16 mouse cellular contexts compared by ENCODE assay signal in genomic region chr2:168010893-168011292, GRCm38 (mm10). TPM values are rescaled to one million over a fixed set of nuclear protein-coding genes. Genes with fewer than 3 reads are reported as not detected.
A peak's percentile ranks its signal among the peaks of the same experiment; 100 is the strongest.
DNase-seq lines count a peak whose midpoint lies in the region; ATAC-seq and TF ChIP-seq lines count a peak whose summit lies in the region.
"Had no signal": no experiment of that assay in that cellular context is flagged by ENCODE, and none has a peak within 500 bp of the region (broad histone marks: within the 10 kb centered on the region; RNA-seq: fewer than 3 reads in every experiment).

No protein-coding gene starts in this region.

- H3K4me2 ChIP-seq in hindbrain, embryonic 11.5 days (replicated peaks; ENCODE audit: low read depth, low read length) = no peak overlapping the region
- H3K4me2 ChIP-seq in hindbrain, embryonic 13.5 days = no peak overlapping the region
- H3K4me2 ChIP-seq: heart, embryonic 11.5 days; hindbrain, embryonic 12.5 days had no signal

- H3K79me2 ChIP-seq in C2C12 (ENCODE audit: control insufficient read depth, insufficient read depth) = no peaks in the 10 kb centered on the region
- no peaks in the 10 kb centered on the region; the same call in 1 of the 2 replicates for H3K79me2 ChIP-seq in MEL (ENCODE audit: control insufficient read depth, insufficient read depth, low read length, poor library complexity)

- no peak overlapping the region for H3K9ac ChIP-seq in hindbrain, embryonic 11.5 days (ENCODE audit: low read depth, low read length)
- H3K9ac ChIP-seq in hindbrain, embryonic 13.5 days = no peak overlapping the region
- H3K9ac ChIP-seq in MEL (ENCODE audit: control insufficient read depth, low read depth, low read length, poor library complexity, severe bottlenecking) = no peak overlapping the region
- H3K9ac ChIP-seq: hindbrain, embryonic 12.5 days had no signal

- peak; percentile 45 for DNase-seq in hindbrain, embryonic 11.5 days (ENCODE audit: low spot score)
- no peak for DNase-seq in MEL (ENCODE audit: low read depth, low spot score)
- DNase-seq in limb, embryonic 10.5 days (ENCODE audit: low spot score) = no peak
- no peak for DNase-seq in right cerebral cortex, postnatal 36 days (ENCODE audit: low spot score in 2 of 2)
- no peak for DNase-seq in frontal cortex, postnatal 10 days (ENCODE audit: low spot score in 2 of 2)
- DNase-seq: cerebellum, postnatal 36 days; gastrocnemius, postnatal 14 days; kidney, adult 18-20 months; layer of hippocampus, postnatal 36 days; lung, adult 18-20 months; thymus, postnatal 25 days had no signal

- H3ac ChIP-seq in C2C12 (ENCODE audit: control insufficient read depth, insufficient read length, low read depth) = no peak overlapping the region

- WGBS in hindbrain, embryonic 11.5 days = 43% methylated on average over 9 of the region's 11 CpGs
- 32% methylated on average over 11 of the region's 11 CpGs for WGBS in hindbrain, embryonic 13.5 days
- WGBS in limb, embryonic 10.5 days = 23% methylated on average over 11 of the region's 11 CpGs

- 0 out of 2 replicates have a peak, but pooled peaks cover 2% of the 10 kb centered on the region for H3K4me1 ChIP-seq in hindbrain, embryonic 11.5 days (replicated peaks; ENCODE audit: control insufficient read depth, insufficient read depth, low read length)
- H3K4me1 ChIP-seq in hindbrain, embryonic 13.5 days (replicated peaks) = peaks cover 16% of the 10 kb centered on the region
- 0 out of 4 replicates have a peak, but pooled peaks cover 0 to 2% of the 10 kb centered on the region in 2 experiments for H3K4me1 ChIP-seq in MEL (ENCODE audit: control insufficient read depth in 1 of 2, insufficient read depth in 2 of 2, low read length in 2 of 2)
- peaks cover 39% of the 10 kb centered on the region for H3K4me1 ChIP-seq in limb, embryonic 10.5 days

- H3K36me3 ChIP-seq in hindbrain, embryonic 11.5 days (ENCODE audit: control insufficient read depth, insufficient read depth, low read length) = no peaks in the 10 kb centered on the region
- no peaks in the 10 kb centered on the region for H3K36me3 ChIP-seq in hindbrain, embryonic 13.5 days
- H3K36me3 ChIP-seq in C2C12 (ENCODE audit: control insufficient read depth, insufficient read depth) (no peaks in the 10 kb centered on the region), MEL (ENCODE audit: control insufficient read depth in 1 of 2, insufficient read depth in 2 of 2, low read length in 2 of 2) (no peaks in the 10 kb centered on the region)
- no peaks in the 10 kb centered on the region for H3K36me3 ChIP-seq in limb, embryonic 10.5 days
- H3K36me3 ChIP-seq: hindbrain, embryonic 12.5 days had no signal

- no peak for TF ChIP-seq RAD21 in MEL (IDR thresholded peaks at IDR 0.05; ENCODE audit: low read depth, low read length)

- no peak overlapping the region for H3K4me3 ChIP-seq in hindbrain, embryonic 11.5 days (ENCODE audit: low read depth, low read length)
- no peak overlapping the region for H3K4me3 ChIP-seq in hindbrain, embryonic 13.5 days
- H3K4me3 ChIP-seq in C2C12 (ENCODE audit: insufficient read depth, poor library complexity, severe bottlenecking) (no peak overlapping the region), MEL (ENCODE audit: control insufficient read depth in 1 of 2, insufficient read depth in 1 of 2, low read depth in 2 of 2, low read length in 2 of 2) (no peak overlapping the region)
- peak overlapping the region; percentile 3; the same call in 1 of the 2 replicates for H3K4me3 ChIP-seq in limb, embryonic 10.5 days
- H3K4me3 ChIP-seq: hindbrain, embryonic 12.5 days had no signal

- ATAC-seq in hindbrain, embryonic 11.5 days (ENCODE audit: low FRiP score) = no peak
- no peak for ATAC-seq in hindbrain, embryonic 13.5 days (ENCODE audit: low FRiP score)
- ATAC-seq: forebrain, embryonic 16.5 days had no signal

- H3K27me3 ChIP-seq in hindbrain, embryonic 11.5 days (ENCODE audit: control insufficient read depth, insufficient read depth, low read length) = no peaks in the 10 kb centered on the region
- 0 out of 2 replicates have a peak, but pooled peaks cover 3% of the 10 kb centered on the region for H3K27me3 ChIP-seq in hindbrain, embryonic 13.5 days
- H3K27me3 ChIP-seq in C2C12 (ENCODE audit: control insufficient read depth, insufficient read depth, insufficient read length) = no peaks in the 10 kb centered on the region
- no peaks in the 10 kb centered on the region for H3K27me3 ChIP-seq in MEL (ENCODE audit: control insufficient read depth in 1 of 2, insufficient read depth in 2 of 2, low read length in 2 of 2)
- no peaks in the 10 kb centered on the region for H3K27me3 ChIP-seq in limb, embryonic 10.5 days (ENCODE audit: low read depth, poor library complexity, severe bottlenecking)
- H3K27me3 ChIP-seq: hindbrain, embryonic 12.5 days had no signal

- TF ChIP-seq POLR2A in MEL (IDR thresholded peaks at IDR 0.05; ENCODE audit: control insufficient read depth in 1 of 2, insufficient read depth in 1 of 2, low read depth in 1 of 2, low read length in 2 of 2, poor library complexity in 1 of 2) = no peak

- no peak for TF ChIP-seq EP300 in MEL (IDR thresholded peaks at IDR 0.05; ENCODE audit: low read depth in 1 of 2, low read length in 2 of 2)

- H3K79me3 ChIP-seq in C2C12 (ENCODE audit: low read depth) = no peaks in the 10 kb centered on the region

- no peaks in the 10 kb centered on the region for H3K9me3 ChIP-seq in hindbrain, embryonic 11.5 days (ENCODE audit: control insufficient read depth, low read length)
- H3K9me3 ChIP-seq in hindbrain, embryonic 13.5 days = no peaks in the 10 kb centered on the region
- no peaks in the 10 kb centered on the region for H3K9me3 ChIP-seq in MEL (replicated peaks; ENCODE audit: insufficient read depth, low read length)
- no peaks in the 10 kb centered on the region for H3K9me3 ChIP-seq in limb, embryonic 10.5 days (replicated peaks)
- H3K9me3 ChIP-seq: hindbrain, embryonic 12.5 days had no signal

- TF ChIP-seq CTCF in C2C12 (IDR thresholded peaks at IDR 0.05; ENCODE audit: control insufficient read depth, insufficient read depth, insufficient read length) (no peak), MEL (IDR thresholded peaks at IDR 0.05 in 2 of 3, conservative IDR thresholded peaks at IDR 0.05 in 1 of 3; ENCODE audit: control insufficient read depth in 1 of 3, insufficient read depth in 1 of 3, low read depth in 2 of 3, low read length in 3 of 3, poor library complexity in 1 of 3, severe bottlenecking in 1 of 3) (no peak)

- H3K27ac ChIP-seq in hindbrain, embryonic 11.5 days (ENCODE audit: low read depth, low read length) = no peak overlapping the region
- H3K27ac ChIP-seq in hindbrain, embryonic 13.5 days = no peak overlapping the region
- no peak overlapping the region for H3K27ac ChIP-seq in MEL (ENCODE audit: control insufficient read depth, low read depth, low read length)
- H3K27ac ChIP-seq in limb, embryonic 10.5 days = peak overlapping the region; percentile 56; the same call in 1 of the 2 replicates
- H3K27ac ChIP-seq: hindbrain, embryonic 12.5 days had no signal

TF ChIP-seq in C2C12, 6 proteins besides CTCF, POLR2A, EP300 and RAD21:
- TF ChIP-seq MYOG (IDR thresholded peaks at IDR 0.05; ENCODE audit: control insufficient read depth, extremely low read depth, insufficient read length) = no peak
- peak; percentile 30 for TF ChIP-seq USF1 (IDR thresholded peaks at IDR 0.05; ENCODE audit: low read depth)

TF ChIP-seq in MEL, 35 proteins besides CTCF, POLR2A, EP300 and RAD21:
- TF ChIP-seq ZMIZ1 (IDR thresholded peaks at IDR 0.05; ENCODE audit: low read depth, low read length) (no peak), POLR2AphosphoS5 (IDR thresholded peaks at IDR 0.05; ENCODE audit: borderline replicate concordance, low read depth, low read length) (no peak), GABPA (IDR thresholded peaks at IDR 0.05; ENCODE audit: low read depth, low read length) (no peak), SIN3A (IDR thresholded peaks at IDR 0.05; ENCODE audit: low read length) (no peak), POLR2AphosphoS2 (IDR thresholded peaks at IDR 0.05; ENCODE audit: low read length) (no peak), HCFC1 (IDR thresholded peaks at IDR 0.05; ENCODE audit: low read depth, low read length) (no peak), USF1 (IDR thresholded peaks at IDR 0.05; ENCODE audit: low read depth, low read length) (peak; percentile 78), ZC3H11A (IDR thresholded peaks at IDR 0.05; ENCODE audit: low read depth, low read length) (no peak)
TF ChIP-seq in MEL: peak in this region for 1.

RNA-seq across cellular contexts. Expression of gene Ripor3, which starts 0.5 kb away (rescaled TPM):
- 0.49 and 0.69 TPM in 2 replicates for polyA plus RNA-seq in hindbrain, embryonic 11.5 days (2014; fragmentation: Nextera tagmentation; extraction: Ambion mirVana)
- polyA plus RNA-seq in hindbrain, embryonic 13.5 days (2015; fragmentation: Nextera tagmentation; extraction: Ambion mirVana) = 0.26 and 0.31 TPM in 2 replicates
- polyA plus RNA-seq in C2C12 (2012; fragmentation: generic; extraction: Trizol) (0.04 TPM), MEL (2012; ENCODE audit: insufficient read depth in 1 of 2, insufficient read length in 2 of 2, low read depth in 1 of 2, low replicate concordance in 2 of 2, missing spikeins in 1 of 2) (not detected)
- not detected in 2 replicates for total RNA-seq in MEL (2012; rRNA removed)
- polyA plus RNA-seq in limb, embryonic 10.5 days (2016; fragmentation: Nextera tagmentation; extraction: Ambion mirVana) = 0.44 and 0.49 TPM in 2 replicates
